Mouse (Mus musculus) testis, adult 2 months (tissue): Measurements from ENCODE around the gene Tecpr2. TPM values are rescaled to one million over a fixed set of nuclear protein-coding genes. Genes with fewer than 3 reads are reported as not detected.

ENCODE experiments used
- H3K27ac ChIP-seq: fragments of 200-500 bp; 2 replicates; pipeline ENCODE4 v1.5.1; 2012; ENCODE audit warnings: low read depth, low read length; ENCODE audit not compliant: control insufficient read depth, insufficient read depth
- H3K27me3 ChIP-seq: fragments of 200-500 bp; 2 replicates; pipeline ENCODE4 v1.6.1; 2012; ENCODE audit warnings: mild to moderate bottlenecking, low read length, moderate library complexity; ENCODE audit not compliant: control insufficient read depth, insufficient read depth
- H3K36me3 ChIP-seq: fragments of 200-500 bp; 2 replicates; pipeline ENCODE4 v1.6.1; 2012; ENCODE audit warnings: mild to moderate bottlenecking, low read length; ENCODE audit not compliant: control insufficient read depth, insufficient read depth
- H3K4me1 ChIP-seq: fragments of 200-500 bp; 2 replicates; pipeline ENCODE4 v1.6.1; 2012; ENCODE audit warnings: low read length; ENCODE audit not compliant: control insufficient read depth, insufficient read depth
- H3K4me3 ChIP-seq: fragments of 200-500 bp; 2 replicates; pipeline ENCODE4 v1.5.1; 2012; ENCODE audit warnings: low read depth, mild to moderate bottlenecking, low read length, moderate library complexity, mixed read lengths; ENCODE audit not compliant: control insufficient read depth
- CTCF ChIP-seq: fragments of 200-500 bp; IDR thresholded peaks from 2 replicates; pipeline ENCODE4 v1.5.1; 2012; ENCODE audit warnings: low read depth, mild to moderate bottlenecking, inconsistent platforms, low read length, moderate library complexity; ENCODE audit not compliant: control insufficient read depth, insufficient read depth, insufficient replicate concordance
- POLR2A ChIP-seq: fragments of 200-500 bp; IDR thresholded peaks from 2 replicates; pipeline ENCODE4 v1.6.1; 2012; ENCODE audit warnings: low read depth, mild to moderate bottlenecking, inconsistent platforms, low read length, moderate library complexity; ENCODE audit not compliant: control insufficient read depth
- polyA plus RNA-seq: library from polyadenylated mRNA; depleted of rRNA; stranded (reverse); fragments of >200 nt; gene quantifications from 2 replicates; pipeline ENCODE4 v1.2.3, GENCODE M21; 2012

Gene Tecpr2
- polyA plus RNA-seq, 1 experiment: 7.1 TPM

DNA sequence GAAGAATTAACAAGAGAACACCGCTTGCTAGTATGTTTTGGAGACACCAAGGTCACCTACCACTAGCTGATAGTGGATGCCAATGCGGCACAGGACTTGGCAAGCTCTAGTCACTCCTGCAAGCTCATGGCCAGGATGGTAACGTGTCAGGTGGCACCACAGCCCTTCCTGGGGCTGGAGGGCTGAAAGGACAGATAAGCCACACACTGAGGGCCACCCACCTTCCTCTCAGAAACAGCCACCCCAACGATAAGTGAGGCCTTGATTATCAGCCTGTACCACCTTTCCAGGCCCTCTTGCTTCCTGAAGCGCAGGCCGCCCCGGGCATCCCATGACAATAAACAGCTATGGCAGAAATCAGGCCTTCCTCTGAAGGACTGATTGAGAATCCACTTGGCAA, 85.2 kb downstream of the Tecpr2 start:
- peaks cover 19% of the 10 kb centered on the region for H3K4me1 ChIP-seq
- H3K27me3 ChIP-seq: no peaks in the 10 kb centered on the region
- TF ChIP-seq CTCF (no peak), POLR2A (no peak)
- H3K36me3 ChIP-seq: no peaks in the 10 kb centered on the region; the same call in 1 of the 2 replicates
- no peak overlapping the region; the same call in none of the 2 replicates for H3K4me3 ChIP-seq
- no peak overlapping the region for H3K27ac ChIP-seq

GRCm38 (mm10) chr12:110974726-110975125, 85.7 kb downstream of the Tecpr2 start:
- no peak for TF ChIP-seq POLR2A
- no peak for TF ChIP-seq CTCF
- Histone ChIP-seq H3K27ac (no peak overlapping the region), H3K36me3 (no peaks in the 10 kb centered on the region; the same call in 1 of the 2 replicates)

DNA sequence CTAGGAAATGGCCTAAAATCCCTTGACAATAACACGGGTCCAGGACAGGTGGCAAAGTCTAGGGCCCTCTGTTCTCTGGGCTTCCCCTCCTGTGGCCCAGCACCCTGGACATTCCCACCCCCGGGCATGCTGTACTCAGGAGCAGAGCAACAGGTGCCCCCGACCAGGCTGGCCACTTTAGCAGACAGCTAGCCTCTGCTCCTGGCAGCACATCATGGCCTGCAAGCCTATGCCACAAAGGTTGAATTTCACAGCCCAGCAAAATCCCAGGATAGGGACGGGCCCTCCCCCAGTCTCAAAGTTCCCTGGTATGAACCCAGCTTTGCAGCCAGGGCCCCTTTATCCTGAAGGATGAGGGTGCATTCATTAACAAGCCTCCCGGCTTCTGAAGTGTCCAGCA, 86.3 kb downstream of the Tecpr2 start:
- Histone ChIP-seq H3K27me3 (no peaks in the 10 kb centered on the region), H3K4me3 (peak overlapping the region; percentile 93), H3K27ac (no peak overlapping the region), H3K36me3 (no peaks in the 10 kb centered on the region), H3K4me1 (peaks cover 20% of the 10 kb centered on the region)
- TF ChIP-seq POLR2A (no peak), CTCF (no peak)

More at GRCm38 (mm10) chr12:110974726-110975125, 85.7 kb downstream of the Tecpr2 start:
- Histone ChIP-seq H3K4me3 (no peak overlapping the region), H3K4me1 (peaks cover 20% of the 10 kb centered on the region), H3K27me3 (no peaks in the 10 kb centered on the region)

DNA sequence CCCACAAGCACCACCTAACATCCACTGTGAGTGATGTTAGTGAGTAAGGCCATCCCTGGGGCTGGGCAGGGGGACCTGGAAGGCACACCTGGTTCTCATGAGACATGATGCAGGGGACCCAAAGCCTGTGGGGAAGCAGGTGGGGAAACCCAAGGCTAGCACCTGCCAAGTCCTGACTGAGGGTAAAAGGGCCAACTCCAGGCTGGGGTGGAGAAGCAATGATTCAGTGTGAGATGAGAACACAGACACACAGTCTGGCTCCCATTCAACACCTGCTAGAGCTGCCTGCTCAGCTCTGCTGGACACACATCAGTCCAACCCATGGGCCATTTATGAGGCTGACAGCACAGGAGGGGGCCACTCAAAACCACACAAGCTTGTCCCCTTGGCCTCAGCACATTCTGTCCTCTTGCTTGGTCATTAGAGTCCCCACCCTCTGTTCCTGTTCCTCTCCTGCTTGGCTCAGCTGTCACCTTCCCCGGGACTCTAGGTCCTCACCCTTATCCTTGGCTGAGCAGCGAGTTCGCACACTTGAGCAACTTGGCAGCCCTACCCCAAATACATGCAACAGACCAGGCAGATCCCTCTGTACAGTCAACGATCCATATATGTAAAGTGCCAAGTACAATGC, 86.9 kb downstream of the Tecpr2 start:
- peak overlapping the region; percentile 93 for H3K4me3 ChIP-seq
- TF ChIP-seq POLR2A (no peak), CTCF (no peak)
- no peaks in the 10 kb centered on the region for H3K27me3 ChIP-seq
- no peak overlapping the region for H3K27ac ChIP-seq
- H3K4me1 ChIP-seq: peaks cover 20% of the 10 kb centered on the region
- no peaks in the 10 kb centered on the region for H3K36me3 ChIP-seq

DNA sequence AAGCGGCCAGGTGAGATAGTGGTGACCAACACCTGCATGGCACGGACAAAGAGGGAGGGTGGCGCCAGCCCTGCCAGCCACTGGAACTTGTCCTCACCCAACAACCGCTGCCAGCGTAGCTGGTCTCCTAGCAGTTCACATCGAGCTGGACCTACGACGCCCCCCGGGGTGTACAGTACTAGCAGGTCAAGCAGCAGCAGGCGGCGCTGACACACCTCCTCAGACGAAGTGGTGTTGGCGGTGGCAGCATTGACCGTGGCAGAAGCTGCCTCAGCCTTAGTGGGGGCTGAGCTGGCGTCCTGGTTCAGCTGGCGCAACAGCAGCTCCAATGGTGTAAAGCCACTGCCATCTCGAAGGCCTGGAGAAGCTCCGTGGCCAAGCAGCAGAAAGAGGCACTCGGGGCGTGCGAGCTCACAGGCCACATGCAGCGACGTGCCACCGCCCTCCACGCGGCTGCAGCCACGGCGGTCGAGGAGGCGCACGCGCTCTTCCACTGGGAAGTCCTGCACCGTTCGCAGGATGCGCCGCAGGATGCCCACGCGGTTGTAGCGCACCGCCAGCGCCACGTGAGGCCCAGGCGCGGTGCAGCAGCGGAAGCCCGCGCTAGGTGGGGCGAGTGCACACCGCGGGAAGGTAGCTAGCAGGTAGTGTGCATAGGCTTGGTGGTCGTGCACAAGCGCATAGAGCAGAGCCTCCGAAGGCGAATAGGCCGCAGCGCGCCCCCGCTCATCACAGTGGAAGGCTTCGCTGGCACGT, 87.7 kb downstream of the Tecpr2 start:
- peak overlapping the region; percentile 93 for H3K4me3 ChIP-seq
- H3K27ac ChIP-seq: no peak overlapping the region
- H3K36me3 ChIP-seq: no peaks in the 10 kb centered on the region
- TF ChIP-seq POLR2A (peak; percentile 53; the same call in 1 of the 2 replicates), CTCF (no peak)
- H3K4me1 ChIP-seq: peaks cover 20% of the 10 kb centered on the region
- no peaks in the 10 kb centered on the region for H3K27me3 ChIP-seq

DNA sequence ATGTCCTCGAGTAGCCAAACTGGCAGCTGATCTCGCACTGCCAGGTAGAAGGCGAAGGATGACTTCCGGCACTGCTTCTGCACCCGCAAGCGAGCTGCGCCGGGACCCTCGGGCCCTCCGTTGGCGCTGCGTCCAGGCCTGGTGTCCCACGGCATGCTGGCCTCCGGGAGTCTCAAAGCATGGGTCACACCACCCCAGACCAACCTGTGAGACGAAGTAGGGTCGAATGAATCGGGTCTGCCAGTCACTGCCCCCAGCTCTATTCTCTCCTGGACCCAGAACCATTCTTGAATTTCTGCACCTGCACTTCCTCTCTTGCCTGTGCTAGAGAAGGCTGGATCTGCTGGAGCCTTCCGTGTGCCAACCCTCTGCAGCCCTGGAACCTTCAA, 88.3 kb downstream of the Tecpr2 start:
- Histone ChIP-seq H3K4me3 (peak overlapping the region; percentile 93), H3K4me1 (peaks cover 20% of the 10 kb centered on the region), H3K36me3 (no peaks in the 10 kb centered on the region), H3K27me3 (no peaks in the 10 kb centered on the region), H3K27ac (no peak overlapping the region)
- no peak for TF ChIP-seq CTCF
- TF ChIP-seq POLR2A: no peak

- Histone ChIP-seq H3K27ac (peak overlapping the region; percentile 58), H3K27me3 (no peaks in the 10 kb centered on the region)
- TF ChIP-seq CTCF (no peak), POLR2A (0 out of 2 replicates have a peak, but pooled peaks have one; percentile 8)
Observed at GRCm38 (mm10) chr12:110977896-110978606, 89.0 kb downstream of the Tecpr2 start.

More at GRCm38 (mm10) chr12:110977896-110978606, 89.0 kb downstream of the Tecpr2 start:
- Histone ChIP-seq H3K4me1 (peaks cover 20% of the 10 kb centered on the region), H3K36me3 (no peaks in the 10 kb centered on the region), H3K4me3 (peak overlapping the region; percentile 93)
